Mouse (Mus musculus): ENCODE data around the gene Olfr467. TPM values are rescaled to one million over a fixed set of nuclear protein-coding genes. Genes with fewer than 3 reads are reported as not detected.

Gene Olfr467
- total RNA-seq (2023) = not detected in 4 replicates

GRCm38 (mm10) chr7:107811963-107812362 is at the start of gene Olfr467:
Gene Olfr467, plus strand, starts transcription at chr7:107812263.

GRCm38 (mm10) chr7:107801108-107801507 is 11.0 kb upstream of the Olfr467 start, which contains the start of gene Ovch2:
Gene Ovch2, minus strand, starts transcription at chr7:107801208.

GRCm38 (mm10) chr7:107825441-107825840 is 13.4 kb downstream of the Olfr467 start, which contains the start of gene Olfr469:
Gene Olfr469, minus strand, starts transcription at chr7:107825541.

GRCm38 (mm10) chr7:107847390-107847789 is 35.3 kb downstream of the Olfr467 start, which contains the start of gene Olfr470:
Gene Olfr470, minus strand, starts transcription at chr7:107847490.

Other genes with a start within 250 kb of the Olfr467 start
- gene Olfml1, start 244.8 kb upstream of the Olfr467 start, total RNA-seq (2023) = not detected in 4 replicates
- gene Ppfibp2, start 217.1 kb upstream of the Olfr467 start, total RNA-seq (2023) = 20.4 to 22.3 TPM (median 21.4 TPM) in 4 replicates
- not detected in 4 replicates for gene 5330417H12Rik, start 187.1 kb upstream of the Olfr467 start, total RNA-seq (2023)
- gene Cyb5r2, start 54.2 kb upstream of the Olfr467 start, total RNA-seq (2023) = not detected in 4 replicates
- gene Ovch2, start 11.1 kb upstream of the Olfr467 start, total RNA-seq (2023) = not detected in 4 replicates
- not detected in 4 replicates for gene Olfr469, start 13.3 kb downstream of the Olfr467 start, total RNA-seq (2023)
- gene Olfr470, start 35.2 kb downstream of the Olfr467 start, total RNA-seq (2023) = not detected in 4 replicates
- 0.09 to 0.14 TPM in 2 of 4 replicates, not detected in the others for gene Olfr472, start 85.6 kb downstream of the Olfr467 start, total RNA-seq (2023)
- not detected in 4 replicates for gene Olfr473, start 118.2 kb downstream of the Olfr467 start, total RNA-seq (2023)
- gene Olfr474, start 142.4 kb downstream of the Olfr467 start, total RNA-seq (2023) = not detected in 4 replicates
- not detected in 4 replicates for gene Olfr476, start 152.5 kb downstream of the Olfr467 start, total RNA-seq (2023)
- not detected in 4 replicates for gene Olfr477, start 174.4 kb downstream of the Olfr467 start, total RNA-seq (2023)
- not detected in 4 replicates for gene Olfr478, start 221.7 kb downstream of the Olfr467 start, total RNA-seq (2023)
- not detected in 4 replicates for gene Olfr479, start 238.4 kb downstream of the Olfr467 start, total RNA-seq (2023)

All from B cell, adult 62 days (primary cell).